Comparison of ENCODE assay signal across 17 mouse cellular contexts in the genomic region with DNA sequence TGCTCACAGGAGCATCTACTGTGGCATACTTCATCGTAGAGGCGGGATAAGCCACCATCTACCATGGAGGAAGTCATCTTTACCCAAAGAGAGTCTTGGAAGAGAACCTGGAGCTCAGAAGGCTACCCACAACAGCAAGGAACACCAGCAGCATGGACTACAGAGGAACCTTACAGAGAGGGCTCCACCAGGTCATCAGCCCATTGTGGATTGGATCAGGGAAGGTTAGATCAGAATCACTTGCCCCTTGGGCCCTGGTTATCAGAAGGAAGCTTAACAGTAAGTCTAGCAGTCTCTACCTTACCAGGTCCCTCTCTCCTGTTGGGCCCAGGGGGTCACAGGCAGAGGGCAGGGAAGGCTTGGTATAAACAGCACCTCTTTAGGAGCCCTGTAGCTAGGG. TPM values are rescaled to one million over a fixed set of nuclear protein-coding genes. Genes with fewer than 3 reads are reported as not detected.
DNase-seq lines count a peak whose midpoint lies in the region; ATAC-seq and TF ChIP-seq lines count a peak whose summit lies in the region.
"Had no signal": no experiment of that assay in that cellular context is flagged by ENCODE, and none has a peak within 500 bp of the region (broad histone marks: within the 10 kb centered on the region; RNA-seq: fewer than 3 reads in every experiment).

No protein-coding gene starts in this region.

- no peak overlapping the region for H3K4me3 ChIP-seq in kidney, adult 2 months (ENCODE audit: insufficient read depth, low read depth, low read length)
- no peak overlapping the region for H3K4me3 ChIP-seq in lung, postnatal 0 days (ENCODE audit: low read depth, low read length)
- no peak overlapping the region for H3K4me3 ChIP-seq in lung, adult 2 months (replicated peaks; ENCODE audit: extremely low read depth, low read depth, low read length)
- no peak overlapping the region for H3K4me3 ChIP-seq in limb, embryonic 12.5 days (replicated peaks)
- H3K4me3 ChIP-seq in stomach, embryonic 15.5 days (replicated peaks) = no peak overlapping the region
- H3K4me3 ChIP-seq: heart, embryonic 13.5 days; hindbrain, embryonic 12.5 days; midbrain, embryonic 12.5 days; myocyte had no signal

- TF ChIP-seq EP300 in lung, postnatal 0 days (IDR thresholded peaks at IDR 0.05) = no peak

- 100% methylated on average over 2 of the region's 2 CpGs for WGBS in kidney, adult 2 months
- WGBS in lung, postnatal 0 days = 89% methylated on average over 2 of the region's 2 CpGs
- 94% methylated on average over 2 of the region's 2 CpGs for WGBS in lung, adult 2 months
- WGBS in limb, embryonic 12.5 days = 94% methylated on average over 2 of the region's 2 CpGs
- WGBS in stomach, embryonic 15.5 days = 92% methylated on average over 2 of the region's 2 CpGs

- H3K4me2 ChIP-seq in lung, postnatal 0 days (replicated peaks; ENCODE audit: low read depth, low read length) = no peak overlapping the region
- no peak overlapping the region for H3K4me2 ChIP-seq in limb, embryonic 12.5 days
- no peak overlapping the region for H3K4me2 ChIP-seq in stomach, embryonic 15.5 days
- H3K4me2 ChIP-seq: heart, embryonic 13.5 days; hindbrain, embryonic 12.5 days; midbrain, embryonic 12.5 days had no signal

- no peak for TF ChIP-seq CTCF in kidney, adult 2 months (conservative IDR thresholded peaks at IDR 0.05; ENCODE audit: insufficient read depth, insufficient read length, low read depth, low read length)
- TF ChIP-seq CTCF in lung, postnatal 0 days (IDR thresholded peaks at IDR 0.05) = no peak
- no peak for TF ChIP-seq CTCF in lung, adult 2 months (IDR thresholded peaks at IDR 0.05; ENCODE audit: insufficient read depth, low read length)

- no peaks in the 10 kb centered on the region for H3K27me3 ChIP-seq in kidney, adult 2 months (replicated peaks; ENCODE audit: control insufficient read depth, insufficient read depth, low read length)
- no peaks in the 10 kb centered on the region for H3K27me3 ChIP-seq in lung, postnatal 0 days (replicated peaks; ENCODE audit: insufficient read depth, low read length)
- H3K27me3 ChIP-seq in limb, embryonic 12.5 days = no peaks in the 10 kb centered on the region
- H3K27me3 ChIP-seq in stomach, embryonic 15.5 days (replicated peaks) = no peaks in the 10 kb centered on the region
- H3K27me3 ChIP-seq: CH12.LX; heart, embryonic 13.5 days had no signal

- H3K27ac ChIP-seq in kidney, adult 2 months (ENCODE audit: insufficient read depth, low read depth, low read length) = peak overlapping the region; percentile 80
- peak overlapping the region; percentile 71 for H3K27ac ChIP-seq in lung, postnatal 0 days (ENCODE audit: low read length)
- peak overlapping the region; percentile 78; the same call in 1 of the 2 replicates for H3K27ac ChIP-seq in limb, embryonic 12.5 days
- 0 out of 2 replicates have a peak overlapping the region, but pooled peaks have one; percentile 78 for H3K27ac ChIP-seq in stomach, embryonic 15.5 days
- H3K27ac ChIP-seq: macrophage; midbrain, embryonic 12.5 days had no signal

- ATAC-seq in lung, postnatal 0 days = no peak
- ATAC-seq in limb, embryonic 12.5 days (ENCODE audit: insufficient number of reproducible peaks, insufficient read depth, low FRiP score, low TSS enrichment, low read depth) = no peak
- no peak for ATAC-seq in stomach, embryonic 15.5 days (ENCODE audit: insufficient read depth, low FRiP score, low read depth)
- ATAC-seq: forebrain, postnatal 0 days had no signal

- no peak for TF ChIP-seq POLR2A in kidney, adult 2 months (IDR thresholded peaks at IDR 0.05; ENCODE audit: low read depth, low read length)
- TF ChIP-seq POLR2A in lung, adult 2 months (IDR thresholded peaks at IDR 0.05; ENCODE audit: borderline replicate concordance, extremely low read depth, low read depth, low read length) = no peak

- no peak for DNase-seq in kidney, adult 2 months
- no peak for DNase-seq in kidney, adult 18-20 months
- no peak for DNase-seq in lung, postnatal 0 days (ENCODE audit: low spot score)
- no peak for DNase-seq in lung, adult 2 months
- DNase-seq in frontal cortex, postnatal 36 days (ENCODE audit: low spot score in 2 of 2) = no peak
- DNase-seq: cerebellum, adult 9-11 months; forebrain, postnatal 0 days; right cerebral cortex, adult 18-20 months; thymus, adult 18-20 months had no signal

- peaks cover 34% of the 10 kb centered on the region for H3K4me1 ChIP-seq in kidney, adult 2 months (ENCODE audit: control insufficient read depth, insufficient read depth, low read length)
- peaks cover 36% of the 10 kb centered on the region for H3K4me1 ChIP-seq in lung, postnatal 0 days (ENCODE audit: insufficient read depth, low read depth, low read length)
- peaks cover 35% of the 10 kb centered on the region for H3K4me1 ChIP-seq in lung, adult 2 months (ENCODE audit: control insufficient read depth, insufficient read depth, low read length)
- peaks cover 45% of the 10 kb centered on the region for H3K4me1 ChIP-seq in limb, embryonic 12.5 days (replicated peaks)
- H3K4me1 ChIP-seq in stomach, embryonic 15.5 days = peaks cover 36% of the 10 kb centered on the region

- H3K36me3 ChIP-seq in kidney, adult 2 months (ENCODE audit: control insufficient read depth, insufficient read depth, low read length) = no peaks in the 10 kb centered on the region
- H3K36me3 ChIP-seq in lung, postnatal 0 days (ENCODE audit: insufficient read depth, low read length) = no peaks in the 10 kb centered on the region
- no peaks in the 10 kb centered on the region for H3K36me3 ChIP-seq in limb, embryonic 12.5 days
- H3K36me3 ChIP-seq in stomach, embryonic 15.5 days = no peaks in the 10 kb centered on the region
- H3K36me3 ChIP-seq: heart, embryonic 13.5 days; hindbrain, embryonic 12.5 days; midbrain, embryonic 12.5 days had no signal

- H3K9me3 ChIP-seq in lung, postnatal 0 days (ENCODE audit: low read length) = no peaks in the 10 kb centered on the region
- no peaks in the 10 kb centered on the region for H3K9me3 ChIP-seq in limb, embryonic 12.5 days
- no peaks in the 10 kb centered on the region for H3K9me3 ChIP-seq in stomach, embryonic 15.5 days
- H3K9me3 ChIP-seq: heart, embryonic 13.5 days; hindbrain, embryonic 12.5 days; midbrain, embryonic 12.5 days had no signal

- H3K9ac ChIP-seq in lung, postnatal 0 days (replicated peaks; ENCODE audit: low read depth) = no peak overlapping the region
- H3K9ac ChIP-seq in limb, embryonic 12.5 days (replicated peaks) = no peak overlapping the region
- no peak overlapping the region for H3K9ac ChIP-seq in stomach, embryonic 15.5 days
- H3K9ac ChIP-seq: forebrain, postnatal 0 days; heart, embryonic 13.5 days; hindbrain, embryonic 12.5 days; midbrain, embryonic 12.5 days had no signal

RNA-seq across cellular contexts. Expression of a gene that starts 5.3 kb away (rescaled TPM):
- polyA plus RNA-seq in kidney, adult 2 months (2012; rRNA removed) = 41.6 and 45.4 TPM in 2 replicates
- 43.2 and 52.1 TPM in 2 replicates for polyA plus RNA-seq in lung, postnatal 0 days (2015; fragmentation: Nextera tagmentation; extraction: Ambion mirVana)
- polyA plus RNA-seq in lung, adult 2 months (2012; rRNA removed) = 254 and 294 TPM in 2 replicates
- 31.5 and 33.6 TPM in 2 replicates for polyA plus RNA-seq in limb, embryonic 12.5 days (2016; fragmentation: Nextera tagmentation; extraction: Ambion mirVana)
- 22.1 and 23.6 TPM in 2 replicates for polyA plus RNA-seq in stomach, embryonic 15.5 days (2015; fragmentation: Nextera tagmentation; extraction: Ambion mirVana)
